Mouse (Mus musculus): ENCODE measurements around the gene Plekhm2. TPM values are rescaled to one million over a fixed set of nuclear protein-coding genes. Genes with fewer than 3 reads are reported as not detected.

The Plekhm2 gene
- polyA plus RNA-seq, 1 experiment from 2014 or later: 3.0 TPM

DNA sequence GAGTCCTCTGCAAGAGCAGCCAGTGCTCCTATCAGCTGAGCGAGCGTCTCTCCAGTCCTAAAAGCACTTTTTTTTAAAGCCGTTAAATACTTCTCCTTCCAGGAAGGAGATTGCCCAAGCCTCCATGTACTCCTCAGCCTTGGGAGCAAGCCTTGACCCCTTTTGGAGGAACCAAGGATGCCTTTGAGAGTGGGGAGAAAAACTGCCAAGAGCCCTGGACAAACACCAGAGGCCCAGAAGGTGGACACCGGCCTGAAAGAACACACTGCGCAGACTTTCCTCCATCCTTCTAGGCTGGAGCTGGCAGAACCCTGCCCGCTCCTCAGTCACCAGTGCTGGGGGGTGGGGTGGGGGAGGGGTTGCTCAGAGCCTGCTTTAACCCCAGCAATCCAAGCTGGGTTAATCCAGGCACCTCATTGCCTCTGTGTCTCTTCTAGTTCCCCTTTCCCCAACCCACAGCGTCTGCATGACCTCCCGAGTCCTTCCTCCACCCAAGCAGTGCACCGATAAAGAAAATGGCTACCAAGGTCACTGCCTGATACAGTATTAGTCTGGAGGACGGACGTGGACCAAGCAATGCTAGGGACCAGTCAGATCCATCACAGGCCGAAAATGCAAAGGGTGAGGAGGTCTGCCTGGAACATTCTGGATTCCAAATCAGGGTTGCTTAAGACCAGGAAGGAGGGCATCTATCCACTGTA is 8.6 kb downstream of the Plekhm2 start:
- H3K9me3 ChIP-seq (ENCODE audit: control insufficient read depth, low read length): no peaks in the 10 kb centered on the region
- no peak overlapping the region for H3K4me2 ChIP-seq (replicated peaks; ENCODE audit: low read depth, low read length)
- no peak overlapping the region for H3K9ac ChIP-seq (ENCODE audit: low read depth, low read length)
- no peaks in the 10 kb centered on the region for H3K36me3 ChIP-seq (ENCODE audit: control insufficient read depth, insufficient read depth, low read length)
- H3K4me3 ChIP-seq (ENCODE audit: low read depth, low read length): no peak overlapping the region
- WGBS: 88% methylated on average over 12 of the region's 12 CpGs
- H3K27ac ChIP-seq (ENCODE audit: low read depth, low read length): no peak overlapping the region
- no peaks in the 10 kb centered on the region for H3K4me1 ChIP-seq (replicated peaks; ENCODE audit: control insufficient read depth, insufficient read depth, low read length)
- H3K27me3 ChIP-seq (ENCODE audit: control insufficient read depth, insufficient read depth, low read length): no peaks in the 10 kb centered on the region
- no peak for DNase-seq (ENCODE audit: low spot score)
- ATAC-seq (ENCODE audit: low FRiP score): no peak

DNA sequence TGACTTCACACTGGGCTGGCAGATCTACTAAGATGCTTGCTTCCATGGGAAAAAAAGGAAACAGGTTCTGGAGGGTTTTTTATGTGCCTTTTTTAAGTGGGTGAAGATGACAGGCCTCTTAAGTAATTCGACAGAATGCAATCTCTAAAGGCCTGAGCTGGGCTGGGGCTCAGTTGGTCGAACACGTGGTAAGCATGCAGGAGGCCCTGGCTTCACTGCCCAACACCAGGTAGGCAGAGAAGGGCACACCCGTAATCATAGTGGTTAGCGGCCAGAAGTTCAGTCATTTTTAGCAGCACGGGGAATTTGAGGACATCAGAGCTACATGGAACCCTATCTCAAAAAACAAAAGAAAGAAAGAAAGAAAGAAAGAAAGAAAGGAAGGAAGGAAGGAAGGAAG is 10.2 kb downstream of the Plekhm2 start:
- Histone ChIP-seq H3K4me2 (replicated peaks; ENCODE audit: low read depth, low read length) (no peak overlapping the region), H3K27ac (ENCODE audit: low read depth, low read length) (no peak overlapping the region), H3K4me3 (ENCODE audit: low read depth, low read length) (no peak overlapping the region), H3K27me3 (ENCODE audit: control insufficient read depth, insufficient read depth, low read length) (no peaks in the 10 kb centered on the region), H3K36me3 (ENCODE audit: control insufficient read depth, insufficient read depth, low read length) (no peaks in the 10 kb centered on the region), H3K9ac (ENCODE audit: low read depth, low read length) (no peak overlapping the region), H3K4me1 (replicated peaks; ENCODE audit: control insufficient read depth, insufficient read depth, low read length) (no peaks in the 10 kb centered on the region), H3K9me3 (ENCODE audit: control insufficient read depth, low read length) (no peaks in the 10 kb centered on the region)
- 91% methylated on average over 6 of the region's 6 CpGs for WGBS
- DNase-seq (ENCODE audit: low spot score): no peak
- ATAC-seq (ENCODE audit: low FRiP score): no peak

DNA sequence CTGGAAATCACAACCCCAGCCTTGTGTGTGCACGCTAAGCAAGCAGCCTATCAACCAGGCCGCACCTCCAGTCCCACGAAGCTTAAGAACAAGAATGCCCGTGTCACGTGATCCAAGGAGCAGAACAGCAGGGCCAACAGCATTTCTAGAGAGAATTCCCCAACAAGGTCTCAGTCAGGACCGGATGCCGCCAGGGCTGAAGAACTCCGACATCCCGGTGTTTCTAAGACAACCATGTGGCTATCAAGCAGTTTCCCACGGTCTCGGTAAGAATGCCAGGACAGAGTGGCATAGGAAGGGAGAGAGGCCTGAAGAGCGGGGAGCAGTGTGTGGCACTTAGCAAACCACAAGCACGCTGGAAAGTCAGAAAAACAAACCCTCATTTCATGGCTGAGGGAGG is 10.9 kb downstream of the Plekhm2 start:
- Histone ChIP-seq H3K9ac (ENCODE audit: low read depth, low read length) (no peak overlapping the region), H3K36me3 (ENCODE audit: control insufficient read depth, insufficient read depth, low read length) (no peaks in the 10 kb centered on the region), H3K27me3 (ENCODE audit: control insufficient read depth, insufficient read depth, low read length) (no peaks in the 10 kb centered on the region), H3K9me3 (ENCODE audit: control insufficient read depth, low read length) (no peaks in the 10 kb centered on the region), H3K4me3 (ENCODE audit: low read depth, low read length) (no peak overlapping the region), H3K4me2 (replicated peaks; ENCODE audit: low read depth, low read length) (no peak overlapping the region), H3K27ac (ENCODE audit: low read depth, low read length) (no peak overlapping the region), H3K4me1 (replicated peaks; ENCODE audit: control insufficient read depth, insufficient read depth, low read length) (no peaks in the 10 kb centered on the region)
- DNase-seq (ENCODE audit: low spot score): no peak
- WGBS: 92% methylated on average over 13 of the region's 13 CpGs
- ATAC-seq (ENCODE audit: low FRiP score): no peak

DNA sequence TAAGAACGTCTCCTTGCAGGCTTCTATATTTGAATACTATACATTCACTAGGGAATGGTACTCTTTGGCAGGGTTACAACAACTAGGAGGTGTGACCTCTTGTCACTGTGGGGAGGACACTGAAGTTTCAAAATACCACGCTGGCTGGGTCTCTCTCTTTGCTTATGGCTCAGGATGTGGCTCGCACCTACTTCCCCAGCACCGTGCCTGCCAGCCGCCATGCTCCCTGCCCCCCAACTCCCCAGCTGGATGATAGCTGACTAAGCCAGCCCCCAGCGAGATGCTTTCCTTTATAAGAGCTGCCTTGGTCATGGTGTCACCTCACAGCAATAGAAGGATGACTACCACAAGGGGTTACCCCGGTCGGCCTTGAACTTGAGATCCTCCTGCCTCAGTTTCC is 11.7 kb downstream of the Plekhm2 start:
- DNase-seq (ENCODE audit: low spot score) (no peak), ATAC-seq (ENCODE audit: low FRiP score) (no peak)
- Histone ChIP-seq H3K9ac (ENCODE audit: low read depth, low read length) (no peak overlapping the region), H3K27ac (ENCODE audit: low read depth, low read length) (no peak overlapping the region), H3K4me1 (replicated peaks; ENCODE audit: control insufficient read depth, insufficient read depth, low read length) (no peaks in the 10 kb centered on the region), H3K27me3 (ENCODE audit: control insufficient read depth, insufficient read depth, low read length) (no peaks in the 10 kb centered on the region), H3K9me3 (ENCODE audit: control insufficient read depth, low read length) (no peaks in the 10 kb centered on the region), H3K4me2 (replicated peaks; ENCODE audit: low read depth, low read length) (no peak overlapping the region), H3K36me3 (ENCODE audit: control insufficient read depth, insufficient read depth, low read length) (no peaks in the 10 kb centered on the region), H3K4me3 (ENCODE audit: low read depth, low read length) (no peak overlapping the region)
- 93% methylated on average over 8 of the region's 8 CpGs for WGBS

DNA sequence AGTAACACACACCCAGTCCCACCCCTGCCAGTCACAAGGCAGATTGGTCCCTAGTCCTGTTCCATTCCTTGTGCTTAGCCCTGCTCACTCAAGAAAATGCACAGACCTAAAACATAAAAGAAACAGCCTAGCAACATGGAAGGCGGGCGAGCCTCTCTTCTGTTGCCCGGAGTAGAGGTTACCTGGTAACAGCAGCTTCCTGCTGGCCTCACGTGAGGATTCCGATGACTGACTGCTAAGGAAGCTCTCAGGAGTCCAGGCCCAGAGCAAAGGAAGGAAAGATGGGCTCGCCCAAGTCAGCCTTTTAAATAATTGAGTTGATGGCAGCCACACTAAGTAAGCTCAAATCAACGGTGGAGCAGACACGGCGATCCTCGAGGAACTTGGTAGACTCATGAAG is 12.8 kb downstream of the Plekhm2 start:
- Histone ChIP-seq H3K4me3 (ENCODE audit: low read depth, low read length) (no peak overlapping the region), H3K27me3 (ENCODE audit: control insufficient read depth, insufficient read depth, low read length) (no peaks in the 10 kb centered on the region), H3K36me3 (ENCODE audit: control insufficient read depth, insufficient read depth, low read length) (no peaks in the 10 kb centered on the region), H3K9ac (ENCODE audit: low read depth, low read length) (no peak overlapping the region), H3K27ac (ENCODE audit: low read depth, low read length) (no peak overlapping the region), H3K4me2 (replicated peaks; ENCODE audit: low read depth, low read length) (no peak overlapping the region), H3K9me3 (ENCODE audit: control insufficient read depth, low read length) (no peaks in the 10 kb centered on the region), H3K4me1 (replicated peaks; ENCODE audit: control insufficient read depth, insufficient read depth, low read length) (no peaks in the 10 kb centered on the region)
- 88% methylated on average over 10 of the region's 10 CpGs for WGBS
- DNase-seq (ENCODE audit: low spot score) (no peak), ATAC-seq (ENCODE audit: low FRiP score) (no peak)

DNA sequence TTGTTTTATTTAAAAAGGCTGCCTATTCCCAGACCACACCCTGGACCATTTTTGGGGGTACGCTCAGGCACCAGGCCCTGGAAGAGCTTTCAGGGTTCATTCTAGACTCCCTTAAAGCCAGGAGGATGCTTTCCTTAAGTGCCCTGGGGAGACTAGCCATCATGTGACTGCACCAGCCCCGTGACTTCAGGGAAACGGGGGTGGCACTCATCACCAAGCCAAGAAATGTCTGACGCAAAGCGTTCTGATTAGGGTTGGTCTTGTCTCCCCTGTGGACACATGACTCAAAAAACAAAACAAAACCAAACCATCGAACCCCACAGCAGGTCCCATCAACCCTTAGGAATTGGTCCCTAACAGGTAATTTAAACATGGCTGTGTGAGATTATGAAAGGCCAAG is 13.4 kb downstream of the Plekhm2 start:
- ATAC-seq (ENCODE audit: low FRiP score) (no peak), DNase-seq (ENCODE audit: low spot score) (no peak)
- whole genome bisulfite sequencing: 90% methylated on average over 6 of the region's 6 CpGs
- Histone ChIP-seq H3K4me2 (replicated peaks; ENCODE audit: low read depth, low read length) (no peak overlapping the region), H3K9ac (ENCODE audit: low read depth, low read length) (no peak overlapping the region), H3K9me3 (ENCODE audit: control insufficient read depth, low read length) (no peaks in the 10 kb centered on the region), H3K27ac (ENCODE audit: low read depth, low read length) (no peak overlapping the region), H3K4me1 (replicated peaks; ENCODE audit: control insufficient read depth, insufficient read depth, low read length) (no peaks in the 10 kb centered on the region), H3K27me3 (ENCODE audit: control insufficient read depth, insufficient read depth, low read length) (no peaks in the 10 kb centered on the region), H3K36me3 (ENCODE audit: control insufficient read depth, insufficient read depth, low read length) (no peaks in the 10 kb centered on the region), H3K4me3 (ENCODE audit: low read depth, low read length) (no peak overlapping the region)

DNA sequence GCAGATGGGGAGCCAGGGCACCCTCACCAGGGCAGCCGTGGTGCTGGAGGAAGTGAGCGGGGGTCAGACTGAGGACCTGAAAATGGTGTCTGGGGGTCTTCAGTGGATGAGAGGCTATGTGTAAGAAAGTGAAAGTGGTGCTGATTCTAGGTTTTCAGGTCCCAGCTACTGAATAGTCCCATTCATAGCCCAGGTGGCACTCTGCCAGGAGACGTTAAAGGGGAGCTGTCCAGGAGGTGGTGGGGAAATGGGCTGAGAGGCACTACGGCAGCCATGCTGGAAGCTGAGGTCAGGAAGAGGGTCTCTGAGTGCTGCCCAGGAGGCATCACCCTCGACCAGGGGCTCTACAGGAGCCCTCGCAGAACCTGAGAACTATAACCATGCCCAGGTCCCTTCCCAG is 15.5 kb downstream of the Plekhm2 start:
- H3K36me3 ChIP-seq (ENCODE audit: control insufficient read depth, insufficient read depth, low read length): no peaks in the 10 kb centered on the region
- no peaks in the 10 kb centered on the region for H3K9me3 ChIP-seq (ENCODE audit: control insufficient read depth, low read length)
- 80% methylated on average over 6 of the region's 6 CpGs for WGBS
- no peak overlapping the region for H3K4me3 ChIP-seq (ENCODE audit: low read depth, low read length)
- H3K27ac ChIP-seq (ENCODE audit: low read depth, low read length): no peak overlapping the region
- H3K27me3 ChIP-seq (ENCODE audit: control insufficient read depth, insufficient read depth, low read length): no peaks in the 10 kb centered on the region
- no peaks in the 10 kb centered on the region for H3K4me1 ChIP-seq (replicated peaks; ENCODE audit: control insufficient read depth, insufficient read depth, low read length)
- H3K4me2 ChIP-seq (replicated peaks; ENCODE audit: low read depth, low read length): no peak overlapping the region
- no peak overlapping the region for H3K9ac ChIP-seq (ENCODE audit: low read depth, low read length)
- DNase-seq (ENCODE audit: low spot score) (no peak), ATAC-seq (ENCODE audit: low FRiP score) (no peak)

DNA sequence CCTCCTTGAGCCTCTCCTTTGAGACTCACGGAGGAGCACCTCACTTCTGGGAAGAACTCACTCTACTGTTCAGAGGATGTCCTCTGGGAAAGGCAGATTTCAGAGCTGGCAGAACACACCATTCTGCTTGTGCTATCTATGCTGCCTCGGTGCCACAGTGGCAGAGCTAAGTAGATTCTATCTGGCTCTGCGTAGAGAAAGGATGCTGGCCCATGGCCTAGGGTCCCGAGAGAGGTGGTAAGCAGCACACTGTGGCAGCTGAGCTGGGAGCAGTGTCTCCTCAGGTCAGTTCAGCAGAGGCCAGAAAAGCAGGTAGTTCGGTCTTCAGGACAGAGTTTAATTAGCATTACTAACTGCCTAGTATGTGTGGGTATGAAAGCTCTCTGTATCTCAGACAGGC is 16.4 kb downstream of the Plekhm2 start:
- Histone ChIP-seq H3K36me3 (ENCODE audit: control insufficient read depth, insufficient read depth, low read length) (no peaks in the 10 kb centered on the region), H3K4me3 (ENCODE audit: low read depth, low read length) (no peak overlapping the region), H3K9me3 (ENCODE audit: control insufficient read depth, low read length) (no peaks in the 10 kb centered on the region), H3K27ac (ENCODE audit: low read depth, low read length) (no peak overlapping the region), H3K9ac (ENCODE audit: low read depth, low read length) (no peak overlapping the region), H3K4me2 (replicated peaks; ENCODE audit: low read depth, low read length) (no peak overlapping the region), H3K4me1 (replicated peaks; ENCODE audit: control insufficient read depth, insufficient read depth, low read length) (no peaks in the 10 kb centered on the region), H3K27me3 (ENCODE audit: control insufficient read depth, insufficient read depth, low read length) (no peaks in the 10 kb centered on the region)
- DNase-seq (ENCODE audit: low spot score) (no peak), ATAC-seq (ENCODE audit: low FRiP score) (no peak)
- 95% methylated on average over 5 of the region's 5 CpGs for WGBS

DNA sequence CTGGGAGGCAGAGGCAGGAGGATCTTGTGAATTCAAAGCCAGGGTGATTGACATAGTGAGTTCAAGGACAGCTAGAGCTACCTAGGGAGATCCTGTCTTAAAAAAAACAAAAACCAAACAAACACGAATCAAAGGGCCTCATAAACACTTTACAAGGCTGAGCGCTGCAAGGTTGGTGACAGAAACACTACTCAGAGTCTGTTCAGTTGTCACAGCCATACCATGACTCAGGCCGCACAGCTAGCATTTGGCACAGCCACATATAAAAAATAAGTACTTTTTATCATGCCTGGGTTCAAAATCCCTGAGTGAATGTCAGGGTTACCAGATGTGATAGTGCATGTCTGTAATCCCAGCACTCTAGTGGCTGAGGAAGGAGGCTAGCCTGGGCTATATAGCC is 17.5 kb downstream of the Plekhm2 start:
- Histone ChIP-seq H3K4me3 (ENCODE audit: low read depth, low read length) (no peak overlapping the region), H3K9me3 (ENCODE audit: control insufficient read depth, low read length) (no peaks in the 10 kb centered on the region), H3K9ac (ENCODE audit: low read depth, low read length) (no peak overlapping the region), H3K36me3 (ENCODE audit: control insufficient read depth, insufficient read depth, low read length) (no peaks in the 10 kb centered on the region), H3K27ac (ENCODE audit: low read depth, low read length) (no peak overlapping the region), H3K27me3 (ENCODE audit: control insufficient read depth, insufficient read depth, low read length) (no peaks in the 10 kb centered on the region), H3K4me2 (replicated peaks; ENCODE audit: low read depth, low read length) (no peak overlapping the region), H3K4me1 (replicated peaks; ENCODE audit: control insufficient read depth, insufficient read depth, low read length) (no peaks in the 10 kb centered on the region)
- DNase-seq (ENCODE audit: low spot score): no peak
- 89% methylated on average over 3 of the region's 3 CpGs for WGBS
- no peak for ATAC-seq (ENCODE audit: low FRiP score)

Data from hindbrain, embryonic 11.5 days (tissue).